Comparison of ENCODE assay signal across 8 mouse cellular contexts in the genomic region with DNA sequence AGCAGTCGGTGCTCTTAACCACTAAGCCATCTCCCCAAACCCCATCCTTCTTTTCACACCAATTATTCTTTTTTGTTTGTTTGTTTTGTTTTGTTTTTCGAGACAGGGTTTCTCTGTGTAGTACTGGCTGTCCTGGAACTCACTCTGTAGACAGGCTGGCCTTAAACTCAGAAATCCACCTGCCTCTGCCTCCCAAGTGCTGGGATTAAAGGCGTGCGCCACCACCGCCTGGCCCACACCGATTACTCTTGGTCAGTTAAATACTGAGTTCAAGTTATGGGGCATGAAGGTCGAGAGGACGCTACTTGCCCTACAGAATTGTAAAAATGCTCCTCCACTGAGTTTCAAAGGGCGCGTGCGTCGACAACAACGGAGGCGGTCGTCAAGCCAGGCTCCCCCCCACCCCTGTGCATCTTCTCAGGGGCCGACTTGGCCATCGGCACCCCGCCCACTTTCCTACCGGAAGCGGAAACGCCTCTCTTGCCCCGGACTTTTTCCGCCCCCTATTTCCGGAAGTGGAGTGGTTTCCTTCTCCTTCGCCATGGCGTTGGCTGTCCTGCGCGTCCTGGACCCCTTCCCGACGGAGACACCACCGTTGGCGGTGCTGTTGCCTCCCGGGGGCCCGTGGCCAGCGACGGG. TPM values are rescaled to one million over a fixed set of nuclear protein-coding genes. Genes with fewer than 3 reads are reported as not detected.
A peak's percentile ranks its signal among the peaks of the same experiment; 100 is the strongest.
DNase-seq lines count a peak whose midpoint lies in the region; ATAC-seq and TF ChIP-seq lines count a peak whose summit lies in the region.

Gene Pex6 (plus strand): TSS at position 505 of the 639 bp plus-strand sequence.

- POLR2A ChIA-PET in Patski (lab: Charles Lee): interaction anchor here (0.6 kb wide), 1 partner anchor 174 kb away, joined by 5 read pairs; no protein-coding TSS in a partner anchor

- in situ Hi-C loops in Patski (cut with MboI; ENCODE audit: low pct_unique_long_range_greater_than_20kb): loop anchor here (5.0 kb wide), 1 partner anchor 59 kb away; the partner anchor contains the start of gene Cul7

- peak within 1 kb of the TSS; percentile 83 for H3K27ac ChIP-seq in hindbrain, embryonic 14.5 days

- CTCF ChIA-PET in Patski (lab: Charles Lee): no interaction called here

- peak; percentile 46 for DNase-seq in Patski (ENCODE audit: low read depth, low spot score)
- peak; percentile 97 to 98 for DNase-seq in cerebellum, postnatal 14 days
- DNase-seq in frontal cortex, postnatal 25 days (ENCODE audit: low spot score in 2 of 2): peak; percentile 76 to 81
- peak; percentile 94 for DNase-seq in hindbrain, embryonic 14.5 days (ENCODE audit: low spot score)
- peak; percentile 91 to 93 for DNase-seq in layer of hippocampus, postnatal 36 days
- peak; percentile 96 for DNase-seq in lung, postnatal 36 days
- DNase-seq in retina, postnatal 1 day: peak; percentile 97
- DNase-seq in urinary bladder, adult 18-20 months (ENCODE audit: low spot score in 2 of 2): peak; percentile 83 to 89

- peaks cover 23% of the 10 kb centered on the region for H3K36me3 ChIP-seq in hindbrain, embryonic 14.5 days (replicated peaks; ENCODE audit: control insufficient read depth, insufficient read depth)

- H3K4me3 ChIP-seq in hindbrain, embryonic 14.5 days (replicated peaks; ENCODE audit: low read length): peak within 1 kb of the TSS; percentile 97

- no peaks in the 10 kb centered on the region for H3K9me3 ChIP-seq in hindbrain, embryonic 14.5 days (ENCODE audit: control insufficient read depth, low read length)

- no peaks in the 10 kb centered on the region for H3K27me3 ChIP-seq in Patski
- H3K27me3 ChIP-seq in hindbrain, embryonic 14.5 days (ENCODE audit: control insufficient read depth, insufficient read depth, low read length): no peaks in the 10 kb centered on the region

- peak within 1 kb of the TSS; percentile 88 for H3K9ac ChIP-seq in hindbrain, embryonic 14.5 days

- no peak for TF ChIP-seq CTCF in Patski (IDR thresholded peaks at IDR 0.05)

- peaks cover 13% of the 10 kb centered on the region for H3K4me1 ChIP-seq in hindbrain, embryonic 14.5 days (replicated peaks; ENCODE audit: control insufficient read depth, insufficient read depth, low read length)

- peak within 1 kb of the TSS; percentile 99 for H3K4me2 ChIP-seq in hindbrain, embryonic 14.5 days (replicated peaks)

- peak; percentile 75 for ATAC-seq in Patski
- ATAC-seq in hindbrain, embryonic 14.5 days (ENCODE audit: low FRiP score): peak; percentile 93

- 9% methylated on average over 36 of the region's 36 CpGs for WGBS in hindbrain, embryonic 14.5 days

RNA-seq across cellular contexts. Expression of gene Pex6, which starts in this region (rescaled TPM):
- polyA plus RNA-seq in Patski (2021): 39.9 TPM
- 23.1 and 24.4 TPM in 2 replicates for polyA plus RNA-seq in hindbrain, embryonic 14.5 days (2014; fragmentation: Nextera tagmentation; extraction: Ambion mirVana)
- total RNA-seq in layer of hippocampus, postnatal 36 days (2021): 10 to 100 TPM; 54.6 to 56.6 TPM

Comparison
In these comparisons a context has a peak if more than half of its experiments do, and no peak if none do; other contexts are left out.
1. Peak in every context shown above with its lines: DNase-seq, ATAC-seq, H3K4me3 ChIP-seq and H3K27ac ChIP-seq.
2. DNase-seq: peak in every context shown above with its lines; median percentile 98 in cerebellum, postnatal 14 days; 97 in retina, postnatal 1 day; 96 in lung, postnatal 36 days; 94 in hindbrain, embryonic 14.5 days; 92 in layer of hippocampus, postnatal 36 days; 86 in urinary bladder, adult 18-20 months; 78 in frontal cortex, postnatal 25 days; 46 in Patski.